Mouse (Mus musculus) erythroblast, embryonic 14.5 days (primary cell): Measurements from ENCODE around the gene Actb.

Experiments
- GATA1 ChIP-seq: IDR thresholded peaks from 2 replicates; pipeline ENCODE4 v1.6.1; 2012; ENCODE audit warnings: low read length, inconsistent platforms, mixed read lengths
- TAL1 ChIP-seq: IDR thresholded peaks from 3 replicates; pipeline ENCODE4 v1.6.1; 2012; ENCODE audit warnings: low read length, inconsistent platforms, mixed read lengths

DNA sequence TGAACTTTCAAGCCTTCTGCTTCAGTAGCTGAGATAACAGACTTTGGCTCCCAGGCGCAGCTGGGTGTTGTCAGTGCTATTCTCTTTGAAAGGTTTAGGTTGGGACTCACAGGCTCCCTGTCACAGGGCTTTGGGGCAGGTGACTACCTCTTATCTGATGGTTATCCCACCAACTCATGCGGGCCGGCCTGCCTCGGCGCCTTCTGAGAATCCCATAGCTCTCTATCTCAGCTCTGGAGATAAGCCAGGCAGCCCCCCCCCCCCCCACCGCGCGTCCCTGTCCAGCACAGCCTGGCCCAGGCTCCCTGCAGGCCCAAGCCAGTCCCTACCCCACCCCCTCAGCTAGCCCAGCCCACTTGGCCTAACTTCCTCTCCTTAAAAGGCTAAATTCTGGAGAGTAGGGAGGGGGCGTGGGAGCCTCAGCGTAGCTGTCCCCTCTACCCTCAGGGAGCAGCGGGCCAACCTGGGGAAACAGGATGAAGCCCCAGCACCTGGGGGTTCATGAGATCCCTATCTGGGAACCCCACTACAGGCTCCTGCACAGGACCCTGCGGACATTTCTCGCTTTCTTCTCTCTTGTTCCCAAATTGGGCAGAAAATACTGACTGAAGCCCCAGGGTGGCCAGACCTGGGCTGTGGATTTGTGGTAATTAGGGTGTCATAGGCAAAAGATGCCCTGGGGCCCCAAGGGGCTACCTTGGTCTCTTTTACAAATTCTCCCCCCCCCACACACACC is 19.8 kb upstream of the Actb start:
- no peak for TF ChIP-seq GATA1
- no peak for TF ChIP-seq TAL1
